Comparison of ENCODE assay signal across 8 mouse cellular contexts in the genomic region with DNA sequence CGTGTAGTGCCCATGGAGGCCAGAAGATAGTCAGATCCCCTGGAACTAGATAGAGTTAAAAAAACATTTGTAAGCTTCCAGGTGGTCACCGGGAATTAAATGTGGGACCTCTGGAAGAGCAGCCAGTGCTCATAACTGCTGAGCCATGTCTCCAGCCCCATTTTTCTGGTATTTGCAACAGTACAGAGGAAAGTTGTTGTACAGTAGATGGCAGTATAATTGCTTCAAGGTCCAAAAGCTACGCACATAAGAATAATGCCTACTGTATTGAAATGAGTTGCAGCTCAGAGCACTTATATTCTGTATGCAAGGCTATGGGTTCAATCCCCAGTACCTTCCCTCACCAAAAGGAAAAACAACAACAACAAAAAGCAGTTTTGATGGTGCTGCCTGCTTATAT. TPM values are rescaled to one million over a fixed set of nuclear protein-coding genes. Genes with fewer than 3 reads are reported as not detected.
DNase-seq lines count a peak whose midpoint lies in the region; ATAC-seq lines count a peak whose summit lies in the region.

No protein-coding gene starts in this region.

- DNase-seq in heart, postnatal 14 days = no peak
- DNase-seq in NIH3T3 (ENCODE audit: low read depth) = peak; percentile 69
- DNase-seq in testis, postnatal 14 days (ENCODE audit: low spot score) = no peak
- no peak for DNase-seq in gastrocnemius, adult 8-10 months (ENCODE audit: low spot score in 2 of 2)

- no peaks in the 10 kb centered on the region for H3K27me3 ChIP-seq in heart, embryonic 16.5 days (ENCODE audit: control insufficient read depth, insufficient read depth, low read length)
- H3K27me3 ChIP-seq in hindbrain, embryonic 13.5 days = no peaks in the 10 kb centered on the region
- no peaks in the 10 kb centered on the region for H3K27me3 ChIP-seq in midbrain, embryonic 13.5 days

- no peak overlapping the region for H3K27ac ChIP-seq in heart, embryonic 16.5 days (ENCODE audit: low read length)
- H3K27ac ChIP-seq in hindbrain, embryonic 13.5 days = no peak overlapping the region
- no peak overlapping the region for H3K27ac ChIP-seq in midbrain, embryonic 13.5 days

- intact Hi-C loops in heart, postnatal 14 days (cut with DNase I) = loop anchor here (5.0 kb wide), 1 partner anchor 241 kb away; no protein-coding TSS in a partner anchor

- no peak for ATAC-seq in heart, embryonic 16.5 days (replicated peaks; ENCODE audit: extremely low read depth, insufficient read depth, low FRiP score)
- no peak for ATAC-seq in hindbrain, embryonic 13.5 days (ENCODE audit: low FRiP score)
- no peak for ATAC-seq in midbrain, embryonic 13.5 days
- ATAC-seq in monocyte, adult 5-6 weeks (replicated peaks; ENCODE audit: insufficient number of reproducible peaks, low FRiP score, low TSS enrichment, poor library complexity, severe bottlenecking) = no peak

- peaks cover 21% of the 10 kb centered on the region for H3K36me3 ChIP-seq in heart, embryonic 16.5 days (ENCODE audit: control insufficient read depth, insufficient read depth)
- H3K36me3 ChIP-seq in hindbrain, embryonic 13.5 days = peaks cover 27% of the 10 kb centered on the region
- H3K36me3 ChIP-seq in midbrain, embryonic 13.5 days = peaks cover 25% of the 10 kb centered on the region

- H3K4me1 ChIP-seq in heart, embryonic 16.5 days (ENCODE audit: control insufficient read depth, insufficient read depth, low read length) = peaks cover 12% of the 10 kb centered on the region
- peaks cover 24% of the 10 kb centered on the region for H3K4me1 ChIP-seq in hindbrain, embryonic 13.5 days (replicated peaks)
- H3K4me1 ChIP-seq in midbrain, embryonic 13.5 days (replicated peaks) = peaks cover 27% of the 10 kb centered on the region

- peak overlapping the region; percentile 76 for H3K4me2 ChIP-seq in heart, embryonic 16.5 days (ENCODE audit: low read depth, low read length)
- peak overlapping the region; percentile 65 for H3K4me2 ChIP-seq in hindbrain, embryonic 13.5 days
- peak overlapping the region; percentile 65 for H3K4me2 ChIP-seq in midbrain, embryonic 13.5 days (replicated peaks)

- peak overlapping the region; percentile 82 for H3K9ac ChIP-seq in heart, embryonic 16.5 days (ENCODE audit: low read length)
- no peak overlapping the region for H3K9ac ChIP-seq in hindbrain, embryonic 13.5 days
- H3K9ac ChIP-seq in midbrain, embryonic 13.5 days (replicated peaks) = no peak overlapping the region

- 55% methylated on average over 3 of the region's 3 CpGs for WGBS in heart, embryonic 16.5 days
- WGBS in hindbrain, embryonic 13.5 days = 77% methylated on average over 3 of the region's 3 CpGs
- 81% methylated on average over 3 of the region's 3 CpGs for WGBS in midbrain, embryonic 13.5 days

- peak overlapping the region; percentile 84 for H3K4me3 ChIP-seq in heart, embryonic 16.5 days (ENCODE audit: low read length)
- peak overlapping the region; percentile 66 for H3K4me3 ChIP-seq in hindbrain, embryonic 13.5 days
- H3K4me3 ChIP-seq in midbrain, embryonic 13.5 days (replicated peaks) = peak overlapping the region; percentile 65

- H3K9me3 ChIP-seq in heart, embryonic 16.5 days (replicated peaks; ENCODE audit: control insufficient read depth, low read length) = no peaks in the 10 kb centered on the region
- H3K9me3 ChIP-seq in hindbrain, embryonic 13.5 days = no peaks in the 10 kb centered on the region
- H3K9me3 ChIP-seq in midbrain, embryonic 13.5 days = no peaks in the 10 kb centered on the region

RNA-seq across cellular contexts. Expression of a gene that starts 1.1 kb away (rescaled TPM):
- 294 TPM in 2 replicates for polyA plus RNA-seq in heart, embryonic 16.5 days (2015; fragmentation: Nextera tagmentation; extraction: Ambion mirVana)
- 100 to 1,000 TPM; 311 to 329 TPM for total RNA-seq in heart, postnatal 14 days (2021)
- polyA plus RNA-seq in hindbrain, embryonic 13.5 days (2015; fragmentation: Nextera tagmentation; extraction: Ambion mirVana) = 247 and 255 TPM in 2 replicates
- polyA plus RNA-seq in midbrain, embryonic 13.5 days (2015; fragmentation: Nextera tagmentation; extraction: Ambion mirVana) = 245 and 253 TPM in 2 replicates
- 100 to 1,000 TPM; 261 to 309 (median 283) TPM for total RNA-seq in gastrocnemius, adult 8-10 months (2022)
- 84.5 to 131 TPM (median 95.7 TPM) in 3 replicates for total RNA-seq in monocyte, adult 5-6 weeks (2017)

RNA-seq across cellular contexts. Expression of a gene that starts 1.2 kb away (rescaled TPM):
- polyA plus RNA-seq in heart, embryonic 16.5 days (2015; fragmentation: Nextera tagmentation; extraction: Ambion mirVana) = 11.1 and 13.5 TPM in 2 replicates
- total RNA-seq in heart, postnatal 14 days (2021) = 1 to 10 TPM; 5.0 to 5.6 TPM
- 18.3 and 19.3 TPM in 2 replicates for polyA plus RNA-seq in hindbrain, embryonic 13.5 days (2015; fragmentation: Nextera tagmentation; extraction: Ambion mirVana)
- 16.7 and 17.2 TPM in 2 replicates for polyA plus RNA-seq in midbrain, embryonic 13.5 days (2015; fragmentation: Nextera tagmentation; extraction: Ambion mirVana)
- 1 to 10 TPM in 3 of 4 experiments, under 1 TPM in 1; 0.63 to 2.1 (median 1.3) TPM for total RNA-seq in gastrocnemius, adult 8-10 months (2022)
- total RNA-seq in monocyte, adult 5-6 weeks (2017) = 17.9 to 45.5 TPM (median 27.1 TPM) in 3 replicates

RNA-seq across cellular contexts. Expression of a gene that starts 19.9 kb away (rescaled TPM):
- 9.8 and 10.6 TPM in 2 replicates for polyA plus RNA-seq in heart, embryonic 16.5 days (2015; fragmentation: Nextera tagmentation; extraction: Ambion mirVana)
- total RNA-seq in heart, postnatal 14 days (2021) = 10 to 100 TPM in 1 of 2 experiments, 1 to 10 TPM in 1; 8.9 to 11.4 TPM
- 6.5 and 7.6 TPM in 2 replicates for polyA plus RNA-seq in hindbrain, embryonic 13.5 days (2015; fragmentation: Nextera tagmentation; extraction: Ambion mirVana)
- 7.2 and 7.5 TPM in 2 replicates for polyA plus RNA-seq in midbrain, embryonic 13.5 days (2015; fragmentation: Nextera tagmentation; extraction: Ambion mirVana)
- total RNA-seq in gastrocnemius, adult 8-10 months (2022) = 10 to 100 TPM in 1 of 4 experiments, 1 to 10 TPM in 3; 8.5 to 10.7 (median 9.1) TPM
- total RNA-seq in monocyte, adult 5-6 weeks (2017) = 0.49 to 2.2 TPM in 2 of 3 replicates, not detected in the other

RNA-seq across cellular contexts. Expression of a gene that starts 24.9 kb away (rescaled TPM):
- not detected in 2 replicates for polyA plus RNA-seq in heart, embryonic 16.5 days (2015; fragmentation: Nextera tagmentation; extraction: Ambion mirVana)
- total RNA-seq in heart, postnatal 14 days (2021) = not detected
- polyA plus RNA-seq in hindbrain, embryonic 13.5 days (2015; fragmentation: Nextera tagmentation; extraction: Ambion mirVana) = not detected in 2 replicates
- polyA plus RNA-seq in midbrain, embryonic 13.5 days (2015; fragmentation: Nextera tagmentation; extraction: Ambion mirVana) = not detected in 2 replicates
- not detected for total RNA-seq in gastrocnemius, adult 8-10 months (2022)
- total RNA-seq in monocyte, adult 5-6 weeks (2017) = not detected in 3 replicates

RNA-seq across cellular contexts. Expression of a gene that starts 25.2 kb away (rescaled TPM):
- polyA plus RNA-seq in heart, embryonic 16.5 days (2015; fragmentation: Nextera tagmentation; extraction: Ambion mirVana) = 4.4 and 4.9 TPM in 2 replicates
- total RNA-seq in heart, postnatal 14 days (2021) = 1 to 10 TPM; 3.5 to 3.8 TPM
- 21.5 and 22.3 TPM in 2 replicates for polyA plus RNA-seq in hindbrain, embryonic 13.5 days (2015; fragmentation: Nextera tagmentation; extraction: Ambion mirVana)
- 24.5 and 24.8 TPM in 2 replicates for polyA plus RNA-seq in midbrain, embryonic 13.5 days (2015; fragmentation: Nextera tagmentation; extraction: Ambion mirVana)
- 1 to 10 TPM; 6.1 to 8.0 (median 7.7) TPM for total RNA-seq in gastrocnemius, adult 8-10 months (2022)
- total RNA-seq in monocyte, adult 5-6 weeks (2017) = 18.6 to 28.8 TPM (median 22.8 TPM) in 3 replicates
